Mouse (Mus musculus) liver, embryonic 16.5 days (tissue): ENCODE measurements around the gene Bag6. TPM values are rescaled to one million over a fixed set of nuclear protein-coding genes. Genes with fewer than 3 reads are reported as not detected.

Source experiments
- ATAC-seq: fragments of 200-750 bp; cut with Nextera tagmentation; 2 replicates; pipeline ENCODE4 v1.8.0; 2017; ENCODE audit warnings: low read depth, mild to moderate bottlenecking, moderate number of reproducible peaks, moderate library complexity
- H3K27ac ChIP-seq: fragments of 300-500 bp; sonication (generic); 2 replicates; pipeline ENCODE4 v1.5.1; 2014; ENCODE audit warnings: mild to moderate bottlenecking, low read length
- H3K27me3 ChIP-seq: fragments of 300-500 bp; sonication (generic); 2 replicates; pipeline ENCODE4 v1.6.1; 2014; ENCODE audit warnings: low read depth, low read length, mixed read lengths; ENCODE audit not compliant: control insufficient read depth, insufficient read depth
- H3K36me3 ChIP-seq: fragments of 300-500 bp; sonication (generic); 2 replicates; pipeline ENCODE4 v1.6.1; 2014; ENCODE audit warnings: mild to moderate bottlenecking; ENCODE audit not compliant: control insufficient read depth, insufficient read depth
- H3K4me1 ChIP-seq: fragments of 300-500 bp; sonication (generic); 2 replicates; pipeline ENCODE4 v1.6.1; 2014; ENCODE audit warnings: low read depth, low read length, mixed read lengths; ENCODE audit not compliant: control insufficient read depth
- H3K4me2 ChIP-seq: fragments of 300-500 bp; sonication (generic); 2 replicates; pipeline ENCODE4 v1.6.1; 2014; ENCODE audit warnings: low read depth, low read length, mixed read lengths
- H3K4me3 ChIP-seq: fragments of 300-500 bp; sonication (generic); 2 replicates; pipeline ENCODE4 v1.5.1; 2014; ENCODE audit warnings: low read depth, mild to moderate bottlenecking, low read length
- H3K9ac ChIP-seq: fragments of 300-500 bp; sonication (generic); 2 replicates; pipeline ENCODE4 v1.6.1; 2014; ENCODE audit warnings: low read depth, low read length
- H3K9me3 ChIP-seq: fragments of 300-500 bp; sonication (generic); replicated peaks from 2 replicates; pipeline ENCODE4 v1.6.1; 2016; ENCODE audit warnings: low read length; ENCODE audit not compliant: control insufficient read depth
- WGBS: fragments of 180-500 bp; shearing (Covaris S2); extraction: QIAGEN DNeasy Blood & Tissue Kit; methylation state at CpG from one replicate; pipeline ENCODE4 v1.1.7; 2014; ENCODE audit not compliant: insufficient replicate concordance; 5-methylcytosine and 5-hydroxymethylcytosine counted together
- polyA plus RNA-seq: library from polyadenylated mRNA; unstranded; fragments of >200 nt; fragmentation: Nextera tagmentation; extraction: Ambion mirVana; gene quantifications from 2 replicates; pipeline ENCODE4 v1.2.1, GENCODE M21; 2015

Bag6 gene
- polyA plus RNA-seq, result 19.7 and 21.4 TPM in 2 replicates

DNA sequence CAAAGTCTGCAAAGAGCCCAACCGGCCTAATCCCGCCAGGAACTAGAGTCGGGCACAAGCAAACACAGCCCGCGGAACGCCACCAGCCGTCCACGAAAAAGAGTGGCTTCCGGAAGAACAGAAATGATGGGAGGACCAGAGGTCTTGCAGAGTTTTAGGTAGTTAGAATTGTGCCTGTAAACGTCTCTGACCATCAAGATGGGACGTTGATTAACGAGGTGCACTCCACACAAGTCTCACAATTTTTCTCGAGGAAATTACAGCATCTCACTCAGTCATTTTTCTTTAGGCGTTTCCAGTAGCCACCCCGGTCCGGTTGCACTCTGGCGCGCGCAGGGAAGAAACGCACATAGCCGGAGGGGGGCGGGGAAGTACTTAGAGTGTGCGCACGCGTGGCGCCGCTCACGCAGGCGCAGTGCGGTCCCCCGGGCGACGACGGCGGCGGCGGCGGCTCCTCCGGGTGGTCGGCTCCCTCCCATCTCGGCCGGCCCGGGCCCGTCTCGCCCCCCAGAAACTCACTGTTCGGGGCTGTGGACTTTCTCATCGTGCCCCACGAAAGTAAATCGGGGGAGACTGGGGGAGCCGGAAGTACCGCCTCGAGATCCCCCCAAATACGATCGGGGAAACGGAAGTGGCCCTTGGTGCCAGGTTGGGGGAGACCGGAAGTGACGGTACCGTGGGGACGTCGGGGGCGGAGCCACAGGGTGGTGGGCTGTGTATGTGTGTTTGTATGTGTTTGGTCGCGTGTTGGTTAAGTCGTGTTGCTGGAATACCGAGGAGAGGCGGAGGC lies at the start of gene Bag6:
Gene Bag6, plus strand, starts transcription at position 378 of the 790 bp plus-strand sequence.
- H3K4me1 ChIP-seq, result peaks cover 18% of the 10 kb centered on the region
- H3K27ac ChIP-seq, result peak within 1 kb of the TSS; percentile 94
- peak; percentile 90 for ATAC-seq
- H3K27me3 ChIP-seq, result no peaks in the 10 kb centered on the region
- no peaks in the 10 kb centered on the region for H3K9me3 ChIP-seq
- H3K9ac ChIP-seq, result peak within 1 kb of the TSS; percentile 88
- WGBS, result under 1% methylated on average over 66 of the region's 66 CpGs
- H3K4me2 ChIP-seq, result peak within 1 kb of the TSS; percentile 74
- H3K4me3 ChIP-seq, result peak within 1 kb of the TSS; percentile 85
- H3K36me3 ChIP-seq, result peaks cover 13% of the 10 kb centered on the region

DNA sequence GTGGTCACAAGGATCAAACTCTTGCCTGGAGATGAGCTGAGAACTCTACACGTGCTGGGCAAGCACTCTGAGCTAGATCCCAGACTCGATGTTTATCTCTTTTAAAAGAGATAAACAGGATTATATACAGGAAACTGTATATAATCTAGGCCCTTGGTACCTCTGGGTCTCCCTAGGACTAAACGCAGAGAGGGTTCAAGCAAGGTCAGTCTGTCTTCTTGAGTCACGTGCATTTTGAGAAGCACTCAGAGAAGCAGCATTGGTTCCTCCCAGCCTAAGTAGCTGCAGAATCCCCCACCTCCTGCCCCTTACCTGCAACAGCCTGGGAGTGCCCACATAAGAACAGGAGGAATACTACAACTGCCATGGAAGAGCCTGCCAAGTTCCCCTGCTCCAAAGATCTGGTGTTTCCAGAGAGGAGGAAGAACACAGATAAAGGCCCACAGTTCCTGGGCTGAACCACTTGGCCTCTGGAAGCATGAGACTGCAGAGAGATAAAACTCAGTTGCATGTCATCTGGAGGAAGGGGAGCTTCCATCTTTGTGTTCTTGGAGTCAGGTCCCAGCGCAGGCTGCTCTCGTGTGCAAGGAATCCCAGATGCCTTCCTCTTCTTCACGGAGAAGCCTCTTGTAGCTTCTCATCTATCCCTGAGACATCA lies 49.6 kb upstream of the Bag6 start, which contains the start of gene Ly6g6f:
Gene Ly6g6f, minus strand, starts transcription at position 403 of the 658 bp plus-strand sequence.
- Histone ChIP-seq H3K4me1 (peaks cover 12% of the 10 kb centered on the region), H3K9ac (no peak within 1 kb of the TSS), H3K4me3 (no peak within 1 kb of the TSS), H3K27me3 (no peaks in the 10 kb centered on the region), H3K27ac (no peak within 1 kb of the TSS), H3K4me2 (no peak within 1 kb of the TSS), H3K9me3 (no peaks in the 10 kb centered on the region), H3K36me3 (no peaks in the 10 kb centered on the region)
- no peak for ATAC-seq
- 35% methylated on average over 7 of the region's 7 CpGs for WGBS

DNA sequence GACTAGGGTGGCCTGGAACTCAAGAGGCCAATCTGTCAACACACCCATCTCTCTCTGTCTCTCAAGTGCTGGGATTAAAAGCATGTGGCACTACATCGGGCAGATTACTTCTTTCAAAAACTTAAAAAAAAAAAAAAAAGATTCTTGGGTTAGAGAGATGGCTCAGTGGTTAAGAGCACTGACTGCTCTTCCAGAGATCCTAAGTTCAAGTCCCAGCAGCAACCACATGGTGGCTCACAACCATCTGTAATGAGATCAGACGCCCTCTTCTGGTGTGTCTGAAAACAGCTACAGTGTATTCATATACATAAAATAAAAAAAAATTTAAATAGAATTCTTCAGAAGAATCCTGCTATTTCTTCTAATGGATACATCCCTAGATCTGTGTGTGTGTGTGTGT lies 46.8 kb upstream of the Bag6 start:
- Histone ChIP-seq H3K4me3 (no peak overlapping the region), H3K27ac (no peak overlapping the region), H3K4me1 (peaks cover 14% of the 10 kb centered on the region), H3K36me3 (peaks cover 14% of the 10 kb centered on the region), H3K4me2 (no peak overlapping the region), H3K9me3 (no peaks in the 10 kb centered on the region), H3K27me3 (no peaks in the 10 kb centered on the region), H3K9ac (no peak overlapping the region)
- 30% methylated on average over 2 of the region's 2 CpGs for WGBS
- no peak for ATAC-seq

DNA sequence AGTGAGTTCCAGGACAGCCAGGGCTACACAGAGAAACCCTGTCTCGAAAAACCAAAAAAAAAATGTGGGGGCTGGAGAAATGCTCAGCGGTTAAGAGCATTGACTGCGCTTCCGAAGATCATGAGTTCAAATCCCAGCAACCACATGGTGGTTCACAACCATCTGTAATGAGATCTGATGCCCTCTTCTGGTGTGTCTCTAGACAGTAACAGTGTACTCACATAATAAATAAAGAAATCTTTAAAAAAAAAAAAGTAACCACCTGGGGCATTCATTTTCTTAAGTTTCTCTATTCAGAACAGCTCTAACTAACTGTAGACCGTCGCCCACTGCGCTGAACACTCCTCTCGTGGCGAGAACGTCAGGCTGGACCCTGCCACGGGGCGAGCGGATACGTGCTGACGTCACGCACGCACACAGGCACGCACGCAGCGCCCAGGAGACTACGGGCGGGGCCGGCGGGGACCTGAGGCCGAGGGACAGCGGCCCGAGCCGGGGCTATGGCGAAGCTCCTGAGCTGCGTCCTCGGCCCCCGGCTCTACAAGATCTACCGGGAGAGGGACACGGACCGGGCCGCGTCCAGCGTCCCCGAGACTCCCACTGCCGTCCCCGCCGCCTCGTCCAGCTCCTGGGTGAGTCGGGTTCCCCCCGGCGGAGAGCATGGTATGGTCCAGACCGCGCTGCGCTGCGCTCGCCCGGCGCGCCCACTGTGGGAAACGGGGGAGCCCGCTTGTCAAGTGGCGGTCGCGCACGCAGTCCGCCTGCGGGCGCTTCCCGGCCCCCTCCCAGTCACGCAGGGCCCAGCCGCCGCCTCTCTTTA lies 45.9 kb upstream of the Bag6 start, which contains the start of gene Abhd16a:
Gene Abhd16a, plus strand, starts transcription at position 439 of the 820 bp plus-strand sequence.
- peak within 1 kb of the TSS; percentile 95 for H3K27ac ChIP-seq
- H3K4me1 ChIP-seq, result peaks cover 14% of the 10 kb centered on the region
- no peaks in the 10 kb centered on the region for H3K9me3 ChIP-seq
- H3K4me2 ChIP-seq, result peak within 1 kb of the TSS; percentile 66
- peak; percentile 97 for ATAC-seq
- WGBS, result 2% methylated on average over 65 of the region's 67 CpGs
- H3K4me3 ChIP-seq, result peak within 1 kb of the TSS; percentile 78
- H3K27me3 ChIP-seq, result no peaks in the 10 kb centered on the region
- H3K36me3 ChIP-seq, result peaks cover 14% of the 10 kb centered on the region
- peak within 1 kb of the TSS; percentile 94 for H3K9ac ChIP-seq

DNA sequence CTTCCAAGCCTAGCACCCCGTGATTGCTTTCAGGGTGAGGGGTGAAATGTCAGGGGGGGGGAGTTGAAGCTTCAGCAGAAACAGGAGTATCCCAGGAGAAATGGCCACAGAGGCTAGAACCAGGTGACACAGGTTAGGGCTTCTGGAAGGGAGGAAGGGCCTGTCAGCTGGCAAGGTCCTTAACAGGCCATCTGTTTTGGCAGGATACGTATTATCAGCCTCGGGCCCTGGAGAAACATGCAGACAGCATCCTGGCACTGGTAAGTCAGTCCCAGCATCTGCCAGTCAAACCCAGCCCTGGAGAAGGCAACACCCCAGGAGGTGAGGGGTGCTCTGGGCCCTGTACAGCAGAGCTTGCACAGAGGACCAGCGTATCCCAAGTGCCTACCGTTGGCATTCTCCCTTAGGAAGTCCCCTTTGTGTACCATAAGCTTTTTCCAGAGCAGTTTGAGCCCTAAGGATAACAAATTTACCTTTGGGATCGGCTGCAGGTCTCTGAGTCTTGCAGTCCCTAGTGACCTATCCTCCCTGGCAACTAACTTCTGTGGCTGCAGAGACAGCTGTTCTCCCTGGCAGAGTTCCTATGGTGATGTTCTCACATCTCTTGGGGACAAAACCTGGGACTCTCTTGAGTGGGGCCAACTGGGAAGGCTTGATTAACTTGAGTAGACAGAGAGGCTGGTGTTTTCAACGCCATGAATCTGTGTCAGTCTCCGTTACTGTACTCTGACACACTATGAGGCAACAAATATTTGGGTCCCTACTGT lies 44.6 kb upstream of the Bag6 start:
- Histone ChIP-seq H3K4me1 (peaks cover 14% of the 10 kb centered on the region), H3K4me3 (peak overlapping the region; percentile 78), H3K4me2 (peak overlapping the region; percentile 66), H3K9me3 (no peaks in the 10 kb centered on the region), H3K27ac (peak overlapping the region; percentile 95), H3K36me3 (peaks cover 25% of the 10 kb centered on the region), H3K27me3 (no peaks in the 10 kb centered on the region), H3K9ac (peak overlapping the region; percentile 94)
- WGBS, result 60% methylated on average over 8 of the region's 8 CpGs
- peak; percentile 39 for ATAC-seq

DNA sequence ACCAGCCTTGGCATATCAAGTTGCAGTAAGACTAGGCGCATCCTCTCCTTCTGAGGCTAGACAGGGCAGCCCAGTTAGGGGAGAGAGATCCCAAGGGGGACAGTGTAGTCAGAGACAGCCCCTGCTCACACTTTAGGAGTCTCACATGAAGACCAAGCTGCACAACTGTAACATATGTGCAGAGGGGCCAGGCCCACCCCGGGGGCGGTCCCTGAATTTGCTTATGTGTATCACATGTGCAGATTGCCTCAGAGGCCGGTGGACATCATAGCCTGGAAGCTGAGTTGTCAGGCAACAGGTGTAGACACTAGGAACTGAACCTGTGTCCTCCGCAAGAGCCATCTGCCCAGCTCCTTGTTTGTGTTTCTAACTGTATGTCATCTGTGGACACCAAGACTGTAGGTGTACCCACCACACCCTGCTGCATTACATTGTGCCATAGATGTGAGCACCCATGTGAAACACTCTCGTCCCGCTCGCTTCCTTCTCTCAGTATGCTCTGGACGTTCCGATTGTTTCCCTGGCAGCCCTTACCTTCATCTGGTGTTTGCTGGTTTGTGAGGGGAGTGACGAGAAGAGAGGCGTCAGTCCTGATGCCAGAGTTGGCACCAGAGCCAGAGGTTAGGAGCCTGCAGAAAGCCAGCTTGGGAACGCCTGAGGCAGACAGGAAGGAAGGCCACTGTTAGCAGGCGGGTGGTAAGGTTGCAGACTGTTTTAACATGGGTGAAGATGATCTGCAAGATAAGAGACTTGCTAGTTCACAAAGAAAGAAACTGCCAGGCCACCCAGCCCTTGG lies 42.4 kb upstream of the Bag6 start:
- Histone ChIP-seq H3K4me1 (peaks cover 11% of the 10 kb centered on the region), H3K27ac (no peak overlapping the region), H3K9ac (no peak overlapping the region), H3K4me3 (no peak overlapping the region), H3K4me2 (no peak overlapping the region), H3K36me3 (peaks cover 41% of the 10 kb centered on the region), H3K9me3 (no peaks in the 10 kb centered on the region), H3K27me3 (no peaks in the 10 kb centered on the region)
- ATAC-seq, result no peak
- 79% methylated on average over 14 of the region's 14 CpGs for WGBS

DNA sequence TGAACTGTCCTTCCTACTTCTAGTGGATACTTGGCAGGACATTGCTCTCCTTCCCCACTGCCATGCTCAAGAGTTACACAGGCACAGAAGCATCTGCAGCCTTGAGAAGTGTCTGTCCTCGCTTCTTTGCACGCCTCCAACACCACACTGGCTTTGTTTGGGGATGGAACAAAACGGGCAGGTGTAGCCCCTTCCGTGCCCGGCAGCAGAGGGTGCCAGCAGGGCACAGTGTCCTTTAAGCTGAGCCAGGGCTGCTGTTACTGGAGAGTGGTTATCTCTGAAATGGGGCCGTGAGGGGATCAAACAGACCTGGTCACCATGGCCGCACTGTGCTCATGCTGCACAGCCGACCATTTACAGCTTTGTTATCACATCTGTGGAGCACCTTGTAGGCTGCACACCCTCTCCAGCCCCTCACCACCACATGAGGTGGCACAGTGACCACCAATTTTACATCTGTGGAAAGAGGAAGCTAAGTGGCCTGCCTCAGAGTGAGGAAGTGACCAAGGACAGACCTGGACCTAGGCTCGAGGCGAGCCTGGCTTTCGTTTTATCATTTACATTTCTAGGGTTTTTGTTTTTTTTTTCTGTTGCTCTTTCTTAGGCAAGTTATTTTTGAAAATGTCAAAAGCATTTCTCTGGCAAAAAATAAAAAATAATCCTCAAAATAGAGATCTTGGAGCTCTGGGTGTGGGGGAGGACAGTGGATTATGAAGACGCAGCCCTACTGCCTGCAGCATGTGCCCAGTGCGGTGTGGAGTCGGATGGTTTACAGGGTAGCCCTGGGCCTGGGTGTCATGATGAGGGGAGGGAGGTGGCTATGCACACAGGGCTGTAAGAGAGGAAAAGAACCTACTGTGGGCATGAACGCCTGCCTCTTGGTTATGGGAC lies 40.3 kb upstream of the Bag6 start:
- Histone ChIP-seq H3K4me2 (no peak overlapping the region), H3K36me3 (peaks cover 53% of the 10 kb centered on the region), H3K9ac (no peak overlapping the region), H3K4me1 (peaks cover 11% of the 10 kb centered on the region), H3K27ac (no peak overlapping the region), H3K27me3 (no peaks in the 10 kb centered on the region), H3K9me3 (no peaks in the 10 kb centered on the region), H3K4me3 (no peak overlapping the region)
- 82% methylated on average over 15 of the region's 15 CpGs for WGBS
- no peak for ATAC-seq
